Mouse (Mus musculus): ENCODE data around the gene Snx27.

Gene Snx27

DNA sequence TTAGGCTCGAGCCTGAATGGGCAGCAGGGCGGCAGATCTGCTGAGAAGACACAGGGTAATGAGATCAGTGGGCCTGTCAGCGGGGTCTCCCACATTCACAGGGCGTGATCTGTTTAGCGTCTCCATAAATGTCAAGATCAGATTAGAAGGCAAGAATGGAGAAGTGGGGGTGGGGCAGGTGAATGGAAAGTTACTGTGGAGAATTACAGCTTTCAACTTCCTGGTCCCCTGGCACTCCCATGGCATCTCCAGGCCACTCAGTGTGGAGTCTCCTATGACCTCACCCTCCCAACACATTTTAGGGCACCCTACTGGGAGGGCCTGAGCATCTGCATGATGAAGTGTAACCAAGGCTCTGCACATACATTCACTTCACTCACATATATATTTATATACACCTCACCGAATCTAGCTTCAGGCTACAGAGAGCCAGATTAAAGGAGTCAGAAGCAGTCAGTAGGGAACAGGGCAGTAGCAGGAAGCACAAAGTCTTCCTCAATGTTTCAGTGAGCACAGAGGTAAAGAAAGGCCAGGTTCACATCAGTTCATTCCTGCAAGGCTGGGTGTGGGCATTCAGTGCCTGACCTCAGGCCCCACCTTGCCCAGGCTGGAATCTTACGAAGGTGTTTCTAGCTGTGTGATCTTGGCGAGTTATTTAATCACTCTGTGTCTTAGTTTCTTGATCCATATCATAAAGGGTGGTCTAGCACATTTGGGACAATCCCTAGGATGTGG, 106.0 kb downstream of the Snx27 start:
- DNase-seq, result peak; percentile 36

DNA sequence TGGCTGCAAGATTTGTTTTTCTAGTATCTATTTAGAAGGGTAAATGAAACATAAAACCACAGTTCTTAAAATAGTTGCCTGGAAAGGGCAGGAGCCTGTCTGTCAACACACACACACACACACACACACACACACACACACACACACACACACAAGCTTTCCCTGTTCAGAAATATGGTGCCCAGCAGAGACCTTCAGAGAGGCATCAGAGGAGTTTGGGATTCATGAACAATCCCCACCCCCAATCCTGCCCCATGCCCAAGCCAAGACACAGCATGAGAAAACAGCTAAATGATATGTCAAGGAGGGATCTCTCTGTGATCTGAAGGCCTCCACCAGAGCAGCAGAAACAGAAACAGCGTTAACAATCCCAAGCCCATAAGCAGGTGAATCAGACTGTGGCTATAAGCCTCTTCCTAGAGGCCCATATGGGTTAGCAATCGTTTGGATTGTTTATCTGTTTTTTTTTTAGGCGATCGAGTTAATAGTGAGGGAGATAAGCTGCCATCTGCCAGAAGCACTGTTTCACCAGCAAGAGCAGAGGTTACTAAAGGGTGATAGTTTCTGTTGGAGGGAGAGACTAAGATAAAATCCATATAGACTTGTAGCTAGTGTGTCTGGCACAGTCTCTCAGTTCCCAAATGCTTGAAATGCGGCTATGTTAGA, 108.8 kb downstream of the Snx27 start:
- no peak for DNase-seq

DNA sequence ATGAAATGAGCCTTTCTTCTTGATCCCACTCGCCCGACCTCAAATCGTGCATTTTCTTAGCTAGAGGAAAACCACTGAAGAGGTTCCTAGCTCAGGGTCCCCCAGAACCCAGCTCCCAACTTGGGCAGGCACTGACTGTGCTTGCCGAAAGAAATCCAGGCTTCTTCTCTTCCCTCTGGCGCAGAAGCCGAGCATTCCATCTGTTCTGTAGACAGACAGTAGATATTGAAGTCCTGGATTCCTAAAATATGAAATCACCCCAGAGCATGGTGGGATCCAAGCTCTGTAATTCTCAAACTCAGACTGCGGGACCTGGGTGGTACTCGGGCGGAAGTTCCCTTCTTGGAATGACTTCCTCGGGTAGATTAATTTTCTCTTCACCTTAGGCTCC, 109.4 kb downstream of the Snx27 start:
- DNase-seq, result no peak

- DNase-seq, result no peak
Measured at GRCm38 (mm10) chr3:94472447-94473114, 109.9 kb downstream of the Snx27 start.

DNA sequence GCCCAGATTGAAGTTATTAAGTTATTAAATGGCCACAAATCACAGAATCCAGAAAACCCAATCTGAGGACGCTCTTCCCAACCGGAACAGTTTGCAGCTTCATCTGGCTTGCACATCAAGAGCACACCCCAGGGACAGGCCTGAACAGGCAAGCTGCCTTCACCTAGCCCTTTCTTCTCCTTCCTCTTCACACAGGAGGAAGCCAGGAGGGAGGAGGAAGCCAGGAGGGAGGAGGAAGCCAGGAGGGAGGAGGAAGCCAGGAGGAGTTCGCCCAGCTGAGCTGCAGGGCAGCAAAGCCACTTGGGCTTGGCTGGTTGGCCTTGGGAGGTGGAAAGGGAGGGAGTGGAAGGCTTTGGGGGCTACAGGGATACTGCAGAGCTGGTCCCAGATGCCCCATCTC, 113.6 kb downstream of the Snx27 start:
- DNase-seq, result no peak

- no peak for DNase-seq
Measured at GRCm38 (mm10) chr3:94465632-94466430, 116.7 kb downstream of the Snx27 start.

GRCm38 (mm10) chr3:94463926-94464578, 118.5 kb downstream of the Snx27 start:
- no peak for DNase-seq

DNA sequence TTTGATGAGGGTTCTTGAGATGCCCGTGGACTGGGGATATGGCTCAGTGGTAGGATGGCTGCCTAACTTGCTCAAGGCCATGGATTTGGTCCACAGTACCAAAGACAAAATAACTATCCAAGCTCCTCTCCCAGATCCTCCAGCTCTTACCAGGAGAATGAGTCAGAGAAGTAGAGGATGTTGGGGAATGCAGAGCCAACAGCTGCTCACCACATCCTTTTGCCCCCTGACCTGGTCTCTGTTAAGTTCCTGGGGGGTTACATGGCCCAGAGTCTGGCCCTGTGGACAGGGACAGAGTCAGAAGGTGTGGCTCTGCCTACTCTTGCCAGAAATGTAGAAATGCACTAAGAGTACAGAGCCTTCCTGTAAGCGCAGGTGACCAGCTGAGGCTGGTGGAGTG, 122.7 kb downstream of the Snx27 start:
- no peak for DNase-seq

DNA sequence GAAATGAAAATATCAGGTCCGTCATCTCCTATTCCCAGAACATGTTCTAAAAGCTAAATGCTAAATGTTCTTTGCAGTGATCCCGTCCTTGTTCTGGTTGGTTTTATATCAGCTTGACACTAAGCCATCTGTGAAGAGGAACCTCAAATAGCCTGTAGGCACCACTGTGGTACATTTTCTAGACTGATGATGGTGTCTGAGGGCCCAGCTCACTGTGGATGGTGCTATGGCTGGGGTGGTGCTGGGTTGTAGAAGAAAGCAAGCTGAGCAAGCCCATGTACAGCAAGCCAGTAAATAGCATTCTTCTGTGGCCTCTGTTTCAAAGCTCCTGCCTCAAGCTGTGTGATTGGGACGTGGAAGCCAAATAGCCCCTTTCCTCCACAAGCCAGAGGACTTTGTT, 125.5 kb downstream of the Snx27 start:
- DNase-seq, result no peak

- peak; percentile 87 for DNase-seq
Measured at GRCm38 (mm10) chr3:94456529-94457000, 126.0 kb downstream of the Snx27 start.

DNA sequence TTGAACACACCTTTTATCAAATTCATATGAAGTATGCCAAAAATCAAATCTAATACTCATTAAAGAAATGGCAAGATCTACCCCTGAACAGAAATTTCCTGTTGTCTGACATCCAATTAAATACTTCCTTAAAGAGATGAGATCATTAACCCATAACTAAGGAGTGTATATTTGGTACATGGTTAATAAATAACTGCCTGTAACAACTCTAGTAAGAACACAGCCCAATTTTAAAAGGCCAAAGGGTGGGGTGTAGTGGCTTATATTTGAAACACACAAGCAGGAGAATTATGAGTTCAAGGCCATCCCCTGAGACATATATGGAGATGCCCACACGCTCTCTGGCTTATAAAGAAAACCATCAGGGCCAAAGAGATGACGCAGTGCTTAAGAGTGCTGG, 133.1 kb downstream of the Snx27 start:
- no peak for DNase-seq
